ENCODE assay signal across 15 mouse cellular contexts in the genomic region with DNA sequence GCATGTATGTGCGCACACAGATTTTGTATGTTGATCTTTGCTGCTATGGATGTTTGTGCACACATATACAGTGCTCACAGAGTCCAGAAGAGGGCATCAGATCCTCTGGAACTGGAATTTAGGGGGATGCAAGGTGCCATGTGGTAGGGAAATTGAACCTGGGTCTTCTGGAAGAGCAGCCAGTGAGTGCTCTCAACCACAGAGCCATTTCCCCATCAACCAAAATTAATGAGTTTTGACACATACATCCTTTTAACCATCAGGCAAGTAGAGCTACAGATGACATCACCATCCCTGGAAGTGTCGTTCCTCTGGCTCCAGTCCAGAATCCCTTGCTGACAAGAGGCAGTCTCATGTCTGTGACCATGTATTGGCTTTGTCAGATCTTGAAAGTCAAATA. TPM values are rescaled to one million over a fixed set of nuclear protein-coding genes. Genes with fewer than 3 reads are reported as not detected.
A peak's percentile ranks its signal among the peaks of the same experiment; 100 is the strongest.
DNase-seq lines count a peak whose midpoint lies in the region; ATAC-seq and TF ChIP-seq lines count a peak whose summit lies in the region.
"Had no signal": no experiment of that assay in that cellular context is flagged by ENCODE, and none has a peak within 500 bp of the region (broad histone marks: within the 10 kb centered on the region; RNA-seq: fewer than 3 reads in every experiment).

No protein-coding gene starts in this region.

- no peak for DNase-seq in heart, adult 2 months
- DNase-seq in heart, adult 9 months (ENCODE audit: low spot score in 2 of 2), result no peak
- DNase-seq in midbrain, embryonic 11.5 days (ENCODE audit: low spot score, missing footprints), result peak; percentile 62
- peak; percentile 52 for DNase-seq in R1 (ENCODE audit: low read depth, low spot score)
- DNase-seq in gastrocnemius, postnatal 10 days, result no peak
- DNase-seq: kidney, adult 9 months; thymus, postnatal 25 days had no signal

- WGBS in heart, adult 2 months, result 47% methylated on average over 2 of the region's 2 CpGs
- 90% methylated on average over 2 of the region's 2 CpGs for WGBS in midbrain, embryonic 11.5 days
- WGBS in midbrain, embryonic 15.5 days, result 72% methylated on average over 2 of the region's 2 CpGs
- 59% methylated on average over 2 of the region's 2 CpGs for WGBS in small intestine, adult 2 months
- WGBS in kidney, embryonic 14.5 days, result 87% methylated on average over 2 of the region's 2 CpGs

- no peak overlapping the region for H3K27ac ChIP-seq in heart, adult 2 months
- no peak overlapping the region for H3K27ac ChIP-seq in midbrain, embryonic 11.5 days (ENCODE audit: low read depth, low read length)
- no peak overlapping the region for H3K27ac ChIP-seq in midbrain, embryonic 15.5 days
- no peak overlapping the region for H3K27ac ChIP-seq in small intestine, adult 2 months (ENCODE audit: insufficient read depth, low read depth, low read length)
- no peak overlapping the region for H3K27ac ChIP-seq in kidney, embryonic 14.5 days (ENCODE audit: low read depth, low read length)
- H3K27ac ChIP-seq: heart, embryonic 13.5 days; limb, embryonic 10.5 days had no signal

- H3K79me2 ChIP-seq in heart, adult 2 months (replicated peaks; ENCODE audit: control insufficient read depth, insufficient read depth, low read length), result no peaks in the 10 kb centered on the region

- no peak overlapping the region for H3K4me2 ChIP-seq in midbrain, embryonic 11.5 days
- H3K4me2 ChIP-seq in midbrain, embryonic 15.5 days, result no peak overlapping the region
- no peak overlapping the region for H3K4me2 ChIP-seq in kidney, embryonic 14.5 days (replicated peaks; ENCODE audit: low read depth, low read length)
- H3K4me2 ChIP-seq: heart, embryonic 13.5 days had no signal

- H3K9me3 ChIP-seq in midbrain, embryonic 11.5 days (ENCODE audit: control insufficient read depth, low read length), result no peaks in the 10 kb centered on the region
- no peaks in the 10 kb centered on the region for H3K9me3 ChIP-seq in midbrain, embryonic 15.5 days
- no peaks in the 10 kb centered on the region for H3K9me3 ChIP-seq in kidney, embryonic 14.5 days (ENCODE audit: control insufficient read depth, low read length)
- H3K9me3 ChIP-seq: heart, embryonic 13.5 days; limb, embryonic 10.5 days had no signal

- peak; percentile 26; the same call in 1 of the 2 replicates for TF ChIP-seq CTCF in heart, adult 2 months (IDR thresholded peaks at IDR 0.05)
- peak; percentile 14; the same call in 1 of the 2 replicates for TF ChIP-seq CTCF in small intestine, adult 2 months (IDR thresholded peaks at IDR 0.05; ENCODE audit: extremely low read depth, insufficient read length, insufficient replicate concordance, low read depth, low read length)

- peaks cover 1% of the 10 kb centered on the region; the same call in 1 of the 2 replicates for H3K4me1 ChIP-seq in heart, adult 2 months (ENCODE audit: control insufficient read depth, insufficient read depth, low read length)
- H3K4me1 ChIP-seq in midbrain, embryonic 11.5 days (ENCODE audit: control insufficient read depth, insufficient read depth, low read length), result no peaks in the 10 kb centered on the region
- no peaks in the 10 kb centered on the region for H3K4me1 ChIP-seq in midbrain, embryonic 15.5 days
- H3K4me1 ChIP-seq in small intestine, adult 2 months (ENCODE audit: control insufficient read depth, insufficient read depth, insufficient read length, low read length), result no peaks in the 10 kb centered on the region; the same call in 1 of the 2 replicates
- H3K4me1 ChIP-seq in kidney, embryonic 14.5 days (ENCODE audit: control insufficient read depth, insufficient read depth, low read length), result no peaks in the 10 kb centered on the region
- H3K4me1 ChIP-seq: limb, embryonic 10.5 days had no signal

- TF ChIP-seq POLR2A in heart, adult 2 months (IDR thresholded peaks at IDR 0.05; ENCODE audit: insufficient read depth, low read depth, low read length), result no peak
- TF ChIP-seq POLR2A in small intestine, adult 2 months (IDR thresholded peaks at IDR 0.05; ENCODE audit: low read depth, low read length), result no peak

- no peak overlapping the region for H3K4me3 ChIP-seq in heart, adult 2 months
- no peak overlapping the region for H3K4me3 ChIP-seq in midbrain, embryonic 11.5 days (ENCODE audit: low read depth, low read length)
- no peak overlapping the region for H3K4me3 ChIP-seq in midbrain, embryonic 15.5 days
- no peak overlapping the region for H3K4me3 ChIP-seq in small intestine, adult 2 months (ENCODE audit: low read depth, low read length)
- H3K4me3 ChIP-seq in kidney, embryonic 14.5 days (ENCODE audit: low read length), result no peak overlapping the region
- H3K4me3 ChIP-seq: heart, embryonic 13.5 days; limb, embryonic 10.5 days had no signal

- H3K36me3 ChIP-seq in heart, adult 2 months (ENCODE audit: control insufficient read depth, insufficient read depth, low read length), result no peaks in the 10 kb centered on the region
- peaks cover 6% of the 10 kb centered on the region; the same call in 1 of the 2 replicates for H3K36me3 ChIP-seq in midbrain, embryonic 11.5 days (ENCODE audit: control insufficient read depth, insufficient read depth, low read length)
- no peaks in the 10 kb centered on the region for H3K36me3 ChIP-seq in midbrain, embryonic 15.5 days (replicated peaks)
- H3K36me3 ChIP-seq in small intestine, adult 2 months (ENCODE audit: control insufficient read depth, insufficient read depth, low read length), result peaks cover 12% of the 10 kb centered on the region
- H3K36me3 ChIP-seq in kidney, embryonic 14.5 days (ENCODE audit: control insufficient read depth, insufficient read depth, low read length), result peaks cover 30% of the 10 kb centered on the region; the same call in 1 of the 2 replicates

- TF ChIP-seq EP300 in heart, adult 2 months (IDR thresholded peaks at IDR 0.05; ENCODE audit: insufficient read depth, low read depth, low read length), result no peak

- ATAC-seq in midbrain, embryonic 11.5 days (ENCODE audit: low FRiP score), result no peak
- no peak for ATAC-seq in midbrain, embryonic 15.5 days (replicated peaks)
- no peak for ATAC-seq in kidney, embryonic 14.5 days (ENCODE audit: low FRiP score, low TSS enrichment)

- H3K27me3 ChIP-seq in heart, adult 2 months (ENCODE audit: control insufficient read depth, insufficient read depth, low read length), result no peaks in the 10 kb centered on the region
- H3K27me3 ChIP-seq in midbrain, embryonic 11.5 days (ENCODE audit: control insufficient read depth, insufficient read depth, low read length), result no peaks in the 10 kb centered on the region
- no peaks in the 10 kb centered on the region for H3K27me3 ChIP-seq in midbrain, embryonic 15.5 days (replicated peaks)
- H3K27me3 ChIP-seq in small intestine, adult 2 months (ENCODE audit: control insufficient read depth, insufficient read depth, low read length), result no peaks in the 10 kb centered on the region
- H3K27me3 ChIP-seq in kidney, embryonic 14.5 days (ENCODE audit: control insufficient read depth, insufficient read depth, low read length), result no peaks in the 10 kb centered on the region
- H3K27me3 ChIP-seq: heart, embryonic 13.5 days had no signal

- intact Hi-C loops in heart, adult 2 months (cut with DNase I), result no loop called here

- H3K9ac ChIP-seq in heart, adult 2 months (ENCODE audit: low read depth, low read length), result no peak overlapping the region
- H3K9ac ChIP-seq in midbrain, embryonic 11.5 days (ENCODE audit: low read length), result no peak overlapping the region
- H3K9ac ChIP-seq in midbrain, embryonic 15.5 days, result no peak overlapping the region
- no peak overlapping the region for H3K9ac ChIP-seq in kidney, embryonic 14.5 days (ENCODE audit: low read depth, low read length)
- H3K9ac ChIP-seq: heart, embryonic 13.5 days had no signal

RNA-seq across cellular contexts. Expression of gene Ffar4, which starts 20.6 kb away (rescaled TPM):
- total RNA-seq in heart, adult 2 months (2021), result under 1 TPM in 1 of 2 experiments, not detected in 1; 0.20 TPM
- polyA plus RNA-seq in heart, adult 2 months (2012; rRNA removed), result 0.35 and 2.3 TPM in 2 replicates
- polyA plus RNA-seq in midbrain, embryonic 11.5 days (2014; fragmentation: Nextera tagmentation; extraction: Ambion mirVana), result not detected in 2 replicates
- 0.20 and 0.43 TPM in 2 replicates for polyA plus RNA-seq in midbrain, embryonic 15.5 days (2015; fragmentation: Nextera tagmentation; extraction: Ambion mirVana)
- 5.5 and 7.1 TPM in 2 replicates for polyA plus RNA-seq in small intestine, adult 2 months (2012; rRNA removed)
- 1.0 and 1.1 TPM in 2 replicates for polyA plus RNA-seq in kidney, embryonic 14.5 days (2014; fragmentation: Nextera tagmentation; extraction: Ambion mirVana)
- under 1 TPM in 1 of 2 experiments, not detected in 1; 0.18 TPM for total RNA-seq in gastrocnemius, postnatal 10 days (2021)
- polyA plus RNA-seq: cerebellum, adult 2 months; neural tube, embryonic 11.5 days had no signal

RNA-seq across cellular contexts. Expression of gene Cep55, which starts 21.4 kb away (rescaled TPM):
- total RNA-seq in heart, adult 2 months (2021), result under 1 TPM; 0.27 to 0.44 TPM
- 0.18 and 0.20 TPM in 2 replicates for polyA plus RNA-seq in heart, adult 2 months (2012; rRNA removed)
- polyA plus RNA-seq in midbrain, embryonic 11.5 days (2014; fragmentation: Nextera tagmentation; extraction: Ambion mirVana), result 60.8 and 67.1 TPM in 2 replicates
- 5.0 and 5.4 TPM in 2 replicates for polyA plus RNA-seq in midbrain, embryonic 15.5 days (2015; fragmentation: Nextera tagmentation; extraction: Ambion mirVana)
- 0.56 and 0.84 TPM in 2 replicates for polyA plus RNA-seq in small intestine, adult 2 months (2012; rRNA removed)
- polyA plus RNA-seq in kidney, embryonic 14.5 days (2014; fragmentation: Nextera tagmentation; extraction: Ambion mirVana), result 28.1 and 33.0 TPM in 2 replicates
- 1 to 10 TPM; 3.7 to 4.5 TPM for total RNA-seq in gastrocnemius, postnatal 10 days (2021)

RNA-seq across cellular contexts. Expression of gene Myof, which starts 32.9 kb away (rescaled TPM):
- 1 to 10 TPM; 8.4 to 8.9 TPM for total RNA-seq in heart, adult 2 months (2021)
- polyA plus RNA-seq in heart, adult 2 months (2012; rRNA removed), result 6.2 and 6.5 TPM in 2 replicates
- polyA plus RNA-seq in midbrain, embryonic 11.5 days (2014; fragmentation: Nextera tagmentation; extraction: Ambion mirVana), result 3.3 and 3.6 TPM in 2 replicates
- 2.1 and 2.5 TPM in 2 replicates for polyA plus RNA-seq in midbrain, embryonic 15.5 days (2015; fragmentation: Nextera tagmentation; extraction: Ambion mirVana)
- 4.8 and 4.9 TPM in 2 replicates for polyA plus RNA-seq in small intestine, adult 2 months (2012; rRNA removed)
- polyA plus RNA-seq in kidney, embryonic 14.5 days (2014; fragmentation: Nextera tagmentation; extraction: Ambion mirVana), result 14.5 and 17.1 TPM in 2 replicates
- total RNA-seq in gastrocnemius, postnatal 10 days (2021), result 10 to 100 TPM in 1 of 2 experiments, 1 to 10 TPM in 1; 8.0 to 14.2 TPM

RNA-seq across cellular contexts. Expression of gene Rbp4, which starts 48.8 kb away (rescaled TPM):
- 1 to 10 TPM; 2.4 to 2.8 TPM for total RNA-seq in heart, adult 2 months (2021)
- 9.5 and 17.0 TPM in 2 replicates for polyA plus RNA-seq in heart, adult 2 months (2012; rRNA removed)
- polyA plus RNA-seq in midbrain, embryonic 11.5 days (2014; fragmentation: Nextera tagmentation; extraction: Ambion mirVana), result 2.3 and 2.8 TPM in 2 replicates
- 3.6 and 10.5 TPM in 2 replicates for polyA plus RNA-seq in midbrain, embryonic 15.5 days (2015; fragmentation: Nextera tagmentation; extraction: Ambion mirVana)
- 4.5 and 6.3 TPM in 2 replicates for polyA plus RNA-seq in small intestine, adult 2 months (2012; rRNA removed)
- 1.5 and 2.0 TPM in 2 replicates for polyA plus RNA-seq in kidney, embryonic 14.5 days (2014; fragmentation: Nextera tagmentation; extraction: Ambion mirVana)
- total RNA-seq in gastrocnemius, postnatal 10 days (2021), result 1 to 10 TPM; 5.5 to 7.2 TPM

RNA-seq across cellular contexts. Expression of gene Pde6c, which starts 56.3 kb away (rescaled TPM):
- total RNA-seq in heart, adult 2 months (2021), result not detected
- polyA plus RNA-seq in heart, adult 2 months (2012; rRNA removed), result not detected in 2 replicates
- 0.08 and 0.12 TPM in 2 replicates for polyA plus RNA-seq in midbrain, embryonic 11.5 days (2014; fragmentation: Nextera tagmentation; extraction: Ambion mirVana)
- 0.06 and 0.17 TPM in 2 replicates for polyA plus RNA-seq in midbrain, embryonic 15.5 days (2015; fragmentation: Nextera tagmentation; extraction: Ambion mirVana)
- polyA plus RNA-seq in small intestine, adult 2 months (2012; rRNA removed), result not detected in 2 replicates
- polyA plus RNA-seq in kidney, embryonic 14.5 days (2014; fragmentation: Nextera tagmentation; extraction: Ambion mirVana), result not detected in 2 replicates
- total RNA-seq in gastrocnemius, postnatal 10 days (2021), result not detected
- polyA plus RNA-seq: heart, embryonic 13.5 days; limb, embryonic 10.5 days; neural tube, embryonic 11.5 days; spleen, adult 2 months had no signal

Comparison
In these comparisons a context has a peak if more than half of its experiments do, and no peak if none do; other contexts are left out.
1. DNase-seq: peak in midbrain, embryonic 11.5 days (single experiment) and R1 (single experiment); none in heart, adult 2 months (0 of 2), heart, adult 9 months (0 of 2) and gastrocnemius, postnatal 10 days (single experiment).